Mouse (Mus musculus) heart, embryonic 16.5 days (tissue): Measurements from ENCODE around the gene Tmem179. TPM values are rescaled to one million over a fixed set of nuclear protein-coding genes. Genes with fewer than 3 reads are reported as not detected.

ENCODE experiments used
- ATAC-seq: fragments of 200-750 bp; cut with Nextera tagmentation; replicated peaks from 2 replicates; pipeline ENCODE4 v1.8.0; 2017; ENCODE audit warnings: moderate number of reproducible peaks; ENCODE audit not compliant: insufficient read depth, low FRiP score; ENCODE audit errors: extremely low read depth
- H3K27ac ChIP-seq: fragments of 300-500 bp; sonication (generic); 2 replicates; pipeline ENCODE4 v1.5.1; 2014; ENCODE audit warnings: mild to moderate bottlenecking, low read length, control low read depth, moderate library complexity
- H3K27me3 ChIP-seq: fragments of 300-500 bp; sonication (generic); 2 replicates; pipeline ENCODE4 v1.6.1; 2014; ENCODE audit warnings: low read length, mixed read lengths; ENCODE audit not compliant: control insufficient read depth, insufficient read depth
- H3K36me3 ChIP-seq: fragments of 300-500 bp; sonication (generic); 2 replicates; pipeline ENCODE4 v1.6.1; 2014; ENCODE audit not compliant: control insufficient read depth, insufficient read depth
- H3K4me1 ChIP-seq: fragments of 300-500 bp; sonication (generic); 2 replicates; pipeline ENCODE4 v1.6.1; 2014; ENCODE audit warnings: low read length, mixed read lengths; ENCODE audit not compliant: control insufficient read depth, insufficient read depth
- H3K4me2 ChIP-seq: fragments of 300-500 bp; sonication (generic); 2 replicates; pipeline ENCODE4 v1.6.1; 2014; ENCODE audit warnings: low read depth, mild to moderate bottlenecking, control low read depth, low read length
- H3K4me3 ChIP-seq: fragments of 300-500 bp; sonication (generic); 2 replicates; pipeline ENCODE4 v1.5.1; 2014; ENCODE audit warnings: mild to moderate bottlenecking, control low read depth, low read length
- H3K9ac ChIP-seq: fragments of 300-500 bp; sonication (generic); 2 replicates; pipeline ENCODE4 v1.6.1; 2014; ENCODE audit warnings: low read length, control low read depth
- H3K9me3 ChIP-seq: fragments of 300-500 bp; sonication (generic); replicated peaks from 2 replicates; pipeline ENCODE4 v1.6.1; 2016; ENCODE audit warnings: low read length; ENCODE audit not compliant: control insufficient read depth
- WGBS: fragments of 180-500 bp; shearing (Covaris S2); extraction: QIAGEN DNeasy Blood & Tissue Kit; methylation state at CpG from one replicate; pipeline ENCODE4 v1.1.7; 2014; 5-methylcytosine and 5-hydroxymethylcytosine counted together
- polyA plus RNA-seq: library from polyadenylated mRNA; unstranded; fragments of >200 nt; fragmentation: Nextera tagmentation; extraction: Ambion mirVana; gene quantifications from 2 replicates; pipeline ENCODE4 v1.2.1, GENCODE M21; 2015

Tmem179 gene
- polyA plus RNA-seq, 1 experiment from 2014 or later, result 0.22 TPM

- Histone ChIP-seq H3K27ac (no peak overlapping the region), H3K4me3 (no peak overlapping the region), H3K9me3 (no peaks in the 10 kb centered on the region), H3K27me3 (no peaks in the 10 kb centered on the region), H3K4me2 (no peak overlapping the region), H3K36me3 (no peaks in the 10 kb centered on the region), H3K9ac (no peak overlapping the region), H3K4me1 (peaks cover under 1% of the 10 kb centered on the region; the same call in 1 of the 2 replicates)
- WGBS, result 43% methylated on average over 12 of the region's 12 CpGs
- no peak for ATAC-seq
Measured at GRCm38 (mm10) chr12:112554900-112555299, 38.4 kb upstream of the Tmem179 start.

- no peak for ATAC-seq
- 57% methylated on average over 5 of the region's 5 CpGs for WGBS
- H3K4me1 ChIP-seq, result no peaks in the 10 kb centered on the region
Measured at GRCm38 (mm10) chr12:112552520-112552919, 36.0 kb upstream of the Tmem179 start.

GRCm38 (mm10) chr12:112551861-112552375 is 35.4 kb upstream of the Tmem179 start:
- ATAC-seq, result peak; percentile 47; the same call in 1 of the 2 replicates
- Histone ChIP-seq H3K4me2 (no peak overlapping the region), H3K27ac (no peak overlapping the region), H3K27me3 (no peaks in the 10 kb centered on the region), H3K9me3 (no peaks in the 10 kb centered on the region), H3K4me3 (no peak overlapping the region), H3K36me3 (no peaks in the 10 kb centered on the region), H3K4me1 (no peaks in the 10 kb centered on the region), H3K9ac (no peak overlapping the region)
- WGBS, result 10% methylated on average over 13 of the region's 13 CpGs

More at GRCm38 (mm10) chr12:112552520-112552919, 36.0 kb upstream of the Tmem179 start:
- no peaks in the 10 kb centered on the region for H3K27me3 ChIP-seq
- H3K27ac ChIP-seq, result no peak overlapping the region
- H3K36me3 ChIP-seq, result no peaks in the 10 kb centered on the region
- H3K9me3 ChIP-seq, result no peaks in the 10 kb centered on the region
- no peak overlapping the region for H3K4me2 ChIP-seq
- no peak overlapping the region for H3K4me3 ChIP-seq
- H3K9ac ChIP-seq, result no peak overlapping the region

GRCm38 (mm10) chr12:112549287-112549686 is 32.7 kb upstream of the Tmem179 start:
- Histone ChIP-seq H3K9ac (no peak overlapping the region), H3K27ac (no peak overlapping the region), H3K36me3 (no peaks in the 10 kb centered on the region), H3K4me1 (no peaks in the 10 kb centered on the region; the same call in 1 of the 2 replicates), H3K27me3 (no peaks in the 10 kb centered on the region), H3K4me3 (no peak overlapping the region), H3K4me2 (no peak overlapping the region), H3K9me3 (no peaks in the 10 kb centered on the region)
- 88% methylated on average over 1 of the region's 1 CpGs for WGBS
- no peak for ATAC-seq

DNA sequence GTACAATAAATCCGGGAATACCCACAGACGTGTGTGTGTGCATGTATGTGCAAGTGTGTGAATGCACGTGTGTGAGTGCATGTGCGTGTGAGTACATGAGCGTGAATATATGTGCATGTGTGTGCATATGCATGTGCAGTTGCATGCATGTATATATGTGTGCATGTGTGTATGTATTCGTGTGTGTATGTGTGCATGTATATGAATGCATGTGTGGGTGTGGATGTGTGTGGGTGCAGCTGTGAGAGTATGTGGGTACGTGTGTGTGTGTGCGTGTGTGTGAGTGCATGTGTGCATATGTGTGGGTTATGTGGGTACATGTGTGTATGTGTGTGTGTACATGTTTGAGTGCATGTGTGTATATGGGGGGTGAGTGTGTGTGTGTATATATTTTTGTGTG is 29.6 kb upstream of the Tmem179 start:
- Histone ChIP-seq H3K4me2 (no peak overlapping the region), H3K27ac (no peak overlapping the region), H3K36me3 (no peaks in the 10 kb centered on the region), H3K27me3 (no peaks in the 10 kb centered on the region), H3K4me3 (no peak overlapping the region), H3K9me3 (no peaks in the 10 kb centered on the region), H3K9ac (no peak overlapping the region), H3K4me1 (peaks cover 4% of the 10 kb centered on the region; the same call in 1 of the 2 replicates)
- WGBS, result 92% methylated on average over 8 of the region's 8 CpGs
- ATAC-seq, result no peak

DNA sequence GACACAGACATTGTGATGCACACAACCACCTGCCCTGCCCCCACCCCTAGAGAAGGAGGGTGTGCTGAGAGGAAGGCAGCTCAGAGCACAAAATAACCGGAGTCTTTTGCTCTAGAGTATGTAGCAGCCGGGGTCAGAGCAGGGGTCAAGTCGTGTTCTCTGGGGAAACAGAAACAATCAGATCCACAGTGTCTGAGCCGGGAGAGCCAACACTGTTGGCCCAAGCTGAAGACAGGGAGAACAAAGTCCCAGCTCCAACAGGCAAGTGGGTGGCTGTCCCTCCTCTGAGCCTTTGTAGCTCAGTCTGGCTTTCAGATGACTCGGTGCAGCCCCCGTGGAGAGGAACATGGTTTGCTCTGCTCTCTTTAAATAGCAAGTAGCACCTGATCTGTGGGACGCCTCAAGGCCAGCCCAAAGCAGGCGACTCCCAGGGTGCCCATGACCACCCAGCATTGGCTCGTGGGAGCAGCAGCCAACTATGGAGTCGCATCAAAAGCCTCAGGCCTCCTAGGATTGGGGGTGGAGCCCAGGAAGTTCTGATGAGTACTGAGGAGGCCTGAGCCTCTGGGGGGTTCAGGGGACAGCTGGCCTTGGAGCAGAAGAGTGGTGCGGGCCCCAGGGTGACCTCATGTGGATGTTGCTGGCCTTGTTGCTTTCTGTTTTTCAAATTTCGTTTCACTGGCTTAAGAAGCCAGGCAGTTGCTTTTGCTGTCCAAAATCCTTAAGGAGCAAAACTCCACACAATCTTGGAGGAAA is 28.6 kb upstream of the Tmem179 start:
- Histone ChIP-seq H3K9me3 (no peaks in the 10 kb centered on the region), H3K4me1 (peaks cover 4% of the 10 kb centered on the region; the same call in 1 of the 2 replicates), H3K4me2 (no peak overlapping the region), H3K27ac (no peak overlapping the region), H3K4me3 (no peak overlapping the region), H3K36me3 (no peaks in the 10 kb centered on the region), H3K27me3 (no peaks in the 10 kb centered on the region), H3K9ac (no peak overlapping the region)
- ATAC-seq, result no peak
- WGBS, result 32% methylated on average over 12 of the region's 12 CpGs

- no peaks in the 10 kb centered on the region for H3K36me3 ChIP-seq
- H3K4me3 ChIP-seq, result no peak overlapping the region
- WGBS, result 68% methylated on average over 9 of the region's 9 CpGs
- H3K27ac ChIP-seq, result no peak overlapping the region
- no peak overlapping the region for H3K4me2 ChIP-seq
- no peak overlapping the region for H3K9ac ChIP-seq
- ATAC-seq, result no peak
- H3K9me3 ChIP-seq, result no peaks in the 10 kb centered on the region
- H3K27me3 ChIP-seq, result no peaks in the 10 kb centered on the region
- H3K4me1 ChIP-seq, result peaks cover 4% of the 10 kb centered on the region; the same call in 1 of the 2 replicates
Measured at GRCm38 (mm10) chr12:112543941-112544340, 27.4 kb upstream of the Tmem179 start.

DNA sequence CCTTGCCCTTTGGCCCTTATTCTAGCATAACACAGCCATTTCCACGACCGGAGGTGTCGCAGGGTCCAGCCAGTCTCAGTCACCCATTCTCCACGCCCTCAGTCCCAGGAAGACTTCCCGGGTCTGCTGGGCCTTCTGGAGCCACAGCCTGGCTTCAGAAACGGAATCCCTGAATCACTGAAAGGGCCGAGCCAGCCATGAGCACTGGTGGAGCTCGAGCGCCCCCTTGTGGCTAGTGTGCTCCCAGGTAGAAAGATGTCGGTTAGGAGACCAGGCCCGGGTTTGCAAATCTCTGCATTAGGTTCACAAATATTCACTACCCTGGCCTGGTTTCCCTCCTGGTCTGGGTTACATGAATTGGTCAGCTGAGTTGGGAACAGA is 26.4 kb upstream of the Tmem179 start:
- Histone ChIP-seq H3K4me2 (no peak overlapping the region), H3K27me3 (no peaks in the 10 kb centered on the region), H3K9me3 (no peaks in the 10 kb centered on the region), H3K4me3 (no peak overlapping the region), H3K9ac (no peak overlapping the region), H3K4me1 (peaks cover 4% of the 10 kb centered on the region; the same call in 1 of the 2 replicates), H3K36me3 (no peaks in the 10 kb centered on the region), H3K27ac (no peak overlapping the region)
- 4% methylated on average over 11 of the region's 11 CpGs for WGBS
- peak; percentile 57 for ATAC-seq

GRCm38 (mm10) chr12:112542257-112542919 is 25.8 kb upstream of the Tmem179 start:
- ATAC-seq, result no peak
- 72% methylated on average over 13 of the region's 13 CpGs for WGBS

More at GRCm38 (mm10) chr12:112542257-112542919, 25.8 kb upstream of the Tmem179 start:
- no peaks in the 10 kb centered on the region for H3K9me3 ChIP-seq
- H3K27me3 ChIP-seq, result no peaks in the 10 kb centered on the region
- H3K27ac ChIP-seq, result no peak overlapping the region
- H3K9ac ChIP-seq, result no peak overlapping the region
- H3K36me3 ChIP-seq, result no peaks in the 10 kb centered on the region
- peaks cover 4% of the 10 kb centered on the region; the same call in 1 of the 2 replicates for H3K4me1 ChIP-seq
- no peak overlapping the region for H3K4me3 ChIP-seq
- H3K4me2 ChIP-seq, result no peak overlapping the region
